Mouse (Mus musculus): ENCODE data around the gene Mfn1. TPM values are rescaled to one million over a fixed set of nuclear protein-coding genes. Genes with fewer than 3 reads are reported as not detected.

The Mfn1 gene
- total RNA-seq, 2 experiments from 2014 or later = 96.4 to 98.4 TPM

DNA sequence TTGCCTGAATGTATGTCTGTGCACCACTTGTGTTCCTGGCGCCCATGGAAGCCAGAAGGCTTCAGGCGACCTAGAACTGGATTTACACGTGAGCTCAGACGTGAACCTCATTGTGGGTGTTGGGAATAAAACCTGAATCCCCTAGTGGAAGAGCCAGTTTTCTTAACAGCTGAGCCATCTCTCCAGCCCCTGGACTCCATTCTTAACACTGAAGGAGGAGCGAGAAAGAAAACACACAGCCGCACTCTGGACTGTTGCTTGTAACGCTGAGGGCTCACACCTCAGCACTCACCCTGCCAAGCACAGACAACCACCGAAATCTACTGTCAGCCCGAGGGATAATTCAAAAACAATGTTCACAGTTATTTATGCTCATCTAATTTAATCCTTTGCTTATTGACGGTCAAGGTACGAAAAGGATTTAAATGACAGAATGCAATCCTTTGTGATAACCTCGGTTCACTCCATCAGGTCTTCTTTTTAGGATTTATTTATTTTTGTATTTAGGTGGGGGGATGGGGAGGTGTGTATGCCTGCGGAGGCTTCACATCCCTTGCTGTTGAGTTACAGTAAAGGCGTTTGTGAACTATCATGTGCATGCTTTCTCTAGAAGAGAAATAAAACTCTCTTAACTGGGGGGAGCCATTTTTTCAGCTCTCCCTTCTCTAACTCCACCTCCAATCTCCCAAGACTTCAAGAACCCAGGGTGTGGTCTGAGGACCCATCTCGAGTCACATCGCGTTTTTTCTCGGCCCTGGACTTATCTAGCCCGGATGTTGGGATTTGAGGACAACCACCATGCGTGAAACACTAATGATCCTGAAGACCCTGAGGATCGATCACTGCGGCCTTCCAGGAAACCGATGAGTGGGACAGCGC lies 19.5 kb upstream of the Mfn1 start, which contains the start of gene Zfp639:
Zfp639 (plus strand) TSS at position 764 of the 879 bp plus-strand sequence.
- DNase-seq (ENCODE audit: low spot score in 2 of 2) = no peak

GRCm38 (mm10) chr3:32510375-32511190 lies 18.7 kb upstream of the Mfn1 start:
- peak; percentile 98 for DNase-seq (ENCODE audit: low spot score in 2 of 2)

DNA sequence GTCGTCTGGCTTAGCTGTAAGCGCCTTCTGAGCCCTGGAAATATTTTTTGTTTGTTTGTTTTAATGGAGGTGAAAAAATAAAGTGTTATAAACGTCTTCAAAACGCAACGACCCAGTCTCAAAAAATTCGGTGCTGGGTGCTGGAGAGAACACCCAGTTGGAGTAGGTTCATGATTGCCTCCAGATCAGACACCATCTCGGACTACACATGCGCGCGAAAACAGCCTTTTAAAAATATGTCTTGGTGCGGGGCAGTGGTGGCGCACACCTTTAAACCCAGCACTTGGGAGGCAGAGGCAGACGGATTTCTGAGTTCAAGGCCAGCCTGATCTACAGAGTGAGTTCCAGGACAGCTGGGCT lies 18.1 kb upstream of the Mfn1 start:
- no peak for DNase-seq (ENCODE audit: low spot score in 2 of 2)

- DNase-seq (ENCODE audit: low spot score in 2 of 2) = no peak
These were observed 16.5 kb upstream of the Mfn1 start for GRCm38 (mm10) chr3:32512686-32513284.

GRCm38 (mm10) chr3:32513528-32513927 lies 15.7 kb upstream of the Mfn1 start:
- DNase-seq (ENCODE audit: low spot score in 2 of 2) = no peak

DNA sequence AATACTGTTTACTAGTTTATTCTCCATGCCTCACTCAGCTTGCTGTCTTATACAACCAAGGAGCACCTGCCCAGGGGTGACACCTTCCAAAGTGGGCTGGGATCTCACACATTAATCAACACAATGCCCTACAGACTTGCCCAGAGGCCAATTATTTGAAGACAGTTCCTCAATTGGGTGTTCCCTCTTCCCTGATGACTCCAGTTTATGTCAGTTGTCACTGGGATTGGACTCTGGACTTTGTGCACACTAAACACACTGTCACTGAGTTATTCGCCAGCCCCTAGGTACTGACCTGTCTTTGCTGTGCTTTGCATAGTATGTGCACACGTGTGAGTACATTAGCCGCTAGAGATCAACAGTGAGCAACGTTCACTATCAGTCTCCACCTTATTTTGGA lies 2.1 kb upstream of the Mfn1 start:
- DNase-seq (ENCODE audit: low spot score in 2 of 2) = no peak

- no peak for DNase-seq (ENCODE audit: low spot score in 2 of 2)
These were observed 776 bp downstream of the Mfn1 start for GRCm38 (mm10) chr3:32530041-32530440.

- DNase-seq (ENCODE audit: low spot score in 2 of 2) = no peak
These were observed 6.4 kb downstream of the Mfn1 start for GRCm38 (mm10) chr3:32535692-32536091.

DNA sequence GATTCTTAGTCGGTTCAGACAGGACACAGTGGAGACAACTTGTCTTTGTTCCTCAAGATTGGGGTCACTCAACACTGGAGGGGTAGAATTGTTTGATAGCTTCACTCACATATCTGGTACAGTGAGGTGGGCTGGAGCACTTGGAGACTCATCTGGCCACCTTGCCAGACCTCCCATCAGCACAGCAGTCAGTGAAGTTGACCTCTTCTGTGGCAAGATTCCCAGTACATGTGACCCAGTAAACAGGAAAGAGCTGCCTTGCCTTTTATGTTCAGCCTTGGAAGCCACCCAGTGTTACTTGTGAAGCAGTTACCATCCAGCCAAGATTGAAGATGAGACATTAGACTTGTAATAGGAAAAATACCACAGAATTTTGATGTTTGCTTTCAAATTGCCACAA lies 8.3 kb downstream of the Mfn1 start:
- peak; percentile 36 to 39 for DNase-seq (ENCODE audit: low spot score in 2 of 2)

DNA sequence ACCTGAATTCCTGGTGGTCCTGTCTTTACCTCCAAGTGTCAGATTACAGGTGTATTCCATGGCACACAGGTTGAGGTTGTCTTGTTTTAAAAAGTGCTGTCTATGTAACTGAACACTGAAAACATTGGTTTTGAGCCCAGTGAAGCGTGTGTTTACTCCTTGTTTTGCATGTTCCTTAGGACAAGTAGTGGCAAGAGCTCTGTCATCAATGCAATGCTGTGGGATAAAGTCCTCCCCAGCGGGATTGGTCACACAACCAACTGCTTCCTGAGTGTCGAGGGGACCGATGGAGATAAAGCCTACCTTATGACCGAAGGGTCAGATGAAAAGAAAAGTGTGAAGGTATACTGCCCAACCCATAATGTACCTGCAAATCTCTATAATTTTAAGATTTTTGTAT lies 8.8 kb downstream of the Mfn1 start:
- DNase-seq (ENCODE audit: low spot score in 2 of 2) = no peak

DNA sequence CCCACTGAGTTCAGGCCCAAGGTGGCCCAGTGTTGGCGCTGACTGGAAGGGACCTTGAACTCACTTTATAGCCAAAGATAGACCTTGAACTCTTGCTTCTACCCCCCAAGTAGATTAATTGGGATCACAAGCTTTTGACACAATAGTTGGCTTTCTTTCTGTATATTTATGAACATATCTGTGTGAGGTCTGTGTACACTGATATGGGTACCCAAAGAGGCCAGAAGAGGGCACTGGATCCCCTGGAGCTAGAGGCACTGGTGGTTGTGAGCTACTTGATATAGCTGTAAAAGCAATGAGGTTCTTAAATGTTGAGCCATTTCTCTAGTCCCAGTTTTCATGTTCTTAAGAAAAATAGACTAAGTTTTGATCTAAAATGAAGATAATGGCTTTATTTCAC lies 23.8 kb downstream of the Mfn1 start:
- no peak for DNase-seq (ENCODE audit: low spot score in 2 of 2)

DNA sequence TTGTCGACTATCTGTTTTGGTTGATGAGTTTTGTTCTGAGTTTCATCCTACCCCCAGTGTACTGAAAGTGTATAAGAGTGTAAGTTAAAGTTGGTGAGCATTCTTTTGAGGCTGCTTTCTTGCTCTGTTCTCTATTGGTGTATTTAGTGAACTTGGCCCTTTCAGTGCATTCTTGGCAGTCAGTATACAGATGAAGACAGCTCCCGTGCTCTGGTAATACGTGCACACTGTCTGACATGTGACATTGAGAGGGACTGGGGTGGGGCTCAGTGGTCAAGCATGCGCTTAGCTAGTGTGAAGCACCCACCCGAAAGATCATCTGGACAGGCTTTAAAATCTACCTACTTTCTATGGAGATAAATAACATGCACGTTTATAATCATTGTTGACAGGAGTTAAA lies 34.1 kb downstream of the Mfn1 start:
- DNase-seq (ENCODE audit: low spot score in 2 of 2) = no peak

GRCm38 (mm10) chr3:32573086-32573485 lies 43.8 kb downstream of the Mfn1 start:
- no peak for DNase-seq (ENCODE audit: low spot score in 2 of 2)

DNA sequence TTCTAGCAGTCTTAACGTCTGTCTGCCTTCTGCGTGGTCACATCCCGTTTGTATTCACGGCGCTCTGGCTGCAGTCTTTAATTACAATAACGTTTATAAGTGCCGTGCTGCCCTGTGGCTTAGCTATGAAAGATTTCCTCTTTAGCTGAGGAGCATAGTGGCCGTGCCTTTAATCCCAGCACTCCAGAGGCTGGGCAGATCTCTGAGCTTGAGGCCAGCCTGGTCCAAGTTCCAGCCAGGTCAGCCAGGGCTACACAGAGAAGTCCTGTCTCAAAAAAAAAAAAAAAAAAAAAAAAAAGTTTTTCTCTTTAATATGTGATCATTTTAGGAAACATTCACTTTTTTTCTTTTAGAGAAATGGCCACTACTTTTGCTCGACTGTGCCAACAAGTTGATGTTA lies 44.6 kb downstream of the Mfn1 start:
- no peak for DNase-seq (ENCODE audit: low spot score in 2 of 2)

- DNase-seq (ENCODE audit: low spot score in 2 of 2) = no peak
These were observed 45.9 kb downstream of the Mfn1 start for GRCm38 (mm10) chr3:32575151-32575550.

GRCm38 (mm10) chr3:32578772-32579171 lies 49.5 kb downstream of the Mfn1 start:
- DNase-seq (ENCODE audit: low spot score in 2 of 2) = no peak

- no peak for DNase-seq (ENCODE audit: low spot score in 2 of 2)
These were observed 51.5 kb downstream of the Mfn1 start for GRCm38 (mm10) chr3:32580738-32581137.

GRCm38 (mm10) chr3:32581911-32582310 lies 52.6 kb downstream of the Mfn1 start:
- DNase-seq (ENCODE audit: low spot score in 2 of 2) = no peak

DNA sequence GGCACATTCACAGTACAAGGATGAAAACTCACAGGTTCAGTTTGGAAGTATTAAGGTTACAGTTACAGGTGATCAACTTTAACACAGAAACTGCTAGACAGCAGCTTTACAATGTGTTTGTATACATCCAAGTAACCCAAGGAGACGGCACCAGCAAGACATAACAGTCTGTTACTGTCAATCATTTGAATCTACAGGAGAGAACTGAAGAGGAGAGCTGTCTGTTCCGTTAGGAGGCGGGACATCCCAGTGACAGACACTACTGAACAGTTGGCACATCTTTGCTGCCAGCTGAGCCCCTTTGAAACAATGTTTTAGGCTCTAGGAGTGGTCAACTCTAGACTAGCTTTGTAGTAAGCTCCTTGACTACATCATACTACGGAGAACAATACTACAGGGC lies 54.2 kb downstream of the Mfn1 start:
- DNase-seq (ENCODE audit: low spot score in 2 of 2) = no peak

GRCm38 (mm10) chr3:32586274-32586673 lies 57.0 kb downstream of the Mfn1 start:
- no peak for DNase-seq (ENCODE audit: low spot score in 2 of 2)

DNA sequence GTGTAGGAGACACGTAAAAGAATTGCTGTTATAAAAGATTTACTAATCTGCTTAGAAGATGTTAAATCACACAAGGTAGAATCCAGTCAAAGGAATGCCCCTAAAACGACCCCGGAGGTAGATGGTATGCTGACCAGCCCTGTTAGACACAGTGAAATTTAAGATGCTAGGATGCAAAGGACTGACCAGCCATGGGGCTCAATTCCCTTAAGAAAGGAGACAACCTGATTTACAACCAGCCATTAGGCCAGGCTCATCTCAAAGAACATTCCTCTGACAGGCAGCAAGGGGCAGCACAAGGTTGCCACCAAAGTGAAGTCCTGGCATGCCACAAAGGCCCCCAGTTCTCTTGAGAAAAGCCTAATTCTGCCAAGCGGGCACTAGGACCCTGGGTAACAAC lies 65.8 kb downstream of the Mfn1 start:
- no peak for DNase-seq (ENCODE audit: low spot score in 2 of 2)

DNA sequence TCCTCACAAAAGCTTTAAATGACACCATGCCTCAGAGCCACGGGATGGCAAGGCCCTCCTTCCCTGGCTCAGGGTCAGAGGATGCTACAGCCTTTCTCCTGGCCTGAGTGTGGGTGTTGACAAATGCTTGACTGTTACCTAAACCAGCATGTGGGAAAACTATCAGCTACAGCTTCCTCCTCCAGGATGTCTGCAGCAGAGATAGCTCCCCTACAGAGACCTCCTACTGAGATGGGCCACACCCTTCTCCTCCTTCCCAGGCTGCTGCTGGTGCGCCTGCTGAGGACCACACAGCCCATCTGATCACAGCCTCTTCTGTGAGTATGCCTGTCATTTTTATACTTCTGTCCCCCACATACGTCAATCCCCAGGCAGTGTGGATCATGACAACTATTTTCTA lies 70.1 kb downstream of the Mfn1 start:
- no peak for DNase-seq (ENCODE audit: low spot score in 2 of 2)
